Mouse (Mus musculus): ENCODE measurements around the gene Chpf2.

- TF ChIP-seq TBP (IDR thresholded peaks at IDR 0.05; ENCODE audit: low read depth, low read length) (no peak), POLR2A (IDR thresholded peaks at IDR 0.05; ENCODE audit: control insufficient read depth in 1 of 2, insufficient read depth in 1 of 2, low read depth in 1 of 2, low read length in 2 of 2, poor library complexity in 1 of 2) (no peak), KAT2A (conservative IDR thresholded peaks at IDR 0.05; ENCODE audit: low read depth, low read length) (no peak), TAL1 (IDR thresholded peaks at IDR 0.05; ENCODE audit: low read length) (no peak), RAD21 (IDR thresholded peaks at IDR 0.05; ENCODE audit: low read depth, low read length) (no peak), ZNF384 (IDR thresholded peaks at IDR 0.05; ENCODE audit: low read depth, low read length) (no peak), CTCF (IDR thresholded peaks at IDR 0.05 in 2 of 3, conservative IDR thresholded peaks at IDR 0.05 in 1 of 3; ENCODE audit: control insufficient read depth in 1 of 3, insufficient read depth in 1 of 3, low read depth in 2 of 3, low read length in 3 of 3, poor library complexity in 1 of 3, severe bottlenecking in 1 of 3) (0 out of 6 replicates have a peak, but pooled peaks of 1 of the 3 experiments have one; percentile 0), EP300 (IDR thresholded peaks at IDR 0.05; ENCODE audit: low read depth in 1 of 2, low read length in 2 of 2) (no peak), NRF1 (IDR thresholded peaks at IDR 0.05; ENCODE audit: insufficient read depth, low read depth, low read length, poor library complexity, severe bottlenecking) (peak; percentile 39; the same call in 1 of the 2 replicates), ZC3H11A (IDR thresholded peaks at IDR 0.05; ENCODE audit: low read depth, low read length) (no peak)
Measured at GRCm38 (mm10) chr5:24604656-24605100, 18.1 kb downstream of the Chpf2 start.

Measured in MEL (cell line).